Mouse (Mus musculus) lung, adult 2 months (tissue): ENCODE data around the gene Per3.
"Not testable (repeated sequence)": the region's sequence is repeated elsewhere in the genome, so short reads cannot be mapped to it uniquely, and the experiment has no call there.

Experiments
- CTCF ChIP-seq: fragments of 200-500 bp; IDR thresholded peaks from 2 replicates; pipeline ENCODE4 v1.5.1; 2011; ENCODE audit warnings: mild to moderate bottlenecking, low read length, control low read depth; ENCODE audit not compliant: insufficient read depth
- POLR2A ChIP-seq: fragments of 200-500 bp; IDR thresholded peaks from 2 replicates; pipeline ENCODE4 v1.6.1; 2011; ENCODE audit warnings: low read depth, mild to moderate bottlenecking, control low read depth, low read length, borderline replicate concordance; ENCODE audit errors: extremely low read depth

GRCm38 (mm10) chr4:151017356-151017755 is 27.1 kb downstream of the Per3 start:
- TF ChIP-seq POLR2A, CTCF: not testable (repeated sequence)
